ENCODE assay signal across 8 mouse cellular contexts in the genomic region with DNA sequence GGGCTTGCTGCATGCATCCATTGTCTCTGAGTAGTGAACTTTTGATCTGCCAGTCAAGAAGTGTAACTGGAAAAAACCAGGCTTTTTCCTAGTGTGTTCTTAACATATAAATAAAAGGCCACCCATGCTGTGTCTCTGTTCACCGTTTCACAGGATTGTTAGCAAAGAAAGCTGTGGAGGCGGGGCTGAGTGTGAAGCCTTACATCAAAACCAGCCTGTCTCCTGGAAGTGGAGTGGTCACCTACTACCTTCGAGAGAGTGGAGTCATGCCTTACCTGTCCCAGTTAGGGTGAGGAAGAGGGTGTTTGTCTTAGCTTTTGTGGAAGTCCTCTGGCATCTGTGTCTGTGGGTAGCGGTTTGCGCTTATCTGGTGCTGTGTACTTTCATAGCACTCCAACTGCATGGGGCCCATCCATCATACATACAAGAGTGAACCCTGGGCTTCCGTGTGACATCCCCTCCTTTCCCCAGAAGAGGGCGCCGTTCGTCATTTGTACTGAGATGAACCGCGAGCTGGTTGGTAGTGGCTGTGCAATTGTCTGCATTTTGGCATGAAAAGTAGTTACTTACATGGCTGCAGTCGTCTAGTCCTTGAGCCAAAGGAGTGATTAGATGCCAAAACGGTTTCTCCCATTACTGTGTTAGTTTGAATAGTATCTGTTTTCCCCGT. TPM values are rescaled to one million over a fixed set of nuclear protein-coding genes. Genes with fewer than 3 reads are reported as not detected.
DNase-seq lines count a peak whose midpoint lies in the region; ATAC-seq lines count a peak whose summit lies in the region.

No protein-coding gene starts in this region.

- intact Hi-C loops in left cerebral cortex, postnatal 4 days (cut with DNase I): no loop called here

- no peak overlapping the region for H3K4me3 ChIP-seq in midbrain, embryonic 13.5 days (replicated peaks)

- no peaks in the 10 kb centered on the region for H3K9me3 ChIP-seq in midbrain, embryonic 13.5 days

- H3K9ac ChIP-seq in midbrain, embryonic 13.5 days (replicated peaks): no peak overlapping the region

- H3K36me3 ChIP-seq in midbrain, embryonic 13.5 days: peaks cover 93% of the 10 kb centered on the region

- peak; percentile 44 for DNase-seq in gastrocnemius, adult 18-20 months (ENCODE audit: low spot score)
- DNase-seq in gastrocnemius, postnatal 25 days: no peak
- DNase-seq in cerebellum, adult 18-20 months: peak; percentile 47 to 54
- DNase-seq in forelimb bud, embryonic 11.5 days (ENCODE audit: low read depth, low spot score): peak; percentile 55
- DNase-seq in kidney, adult 11 months: peak; percentile 67
- DNase-seq in left cerebral cortex, postnatal 4 days: peak; percentile 66
- peak; percentile 32 to 68 for DNase-seq in spleen, adult 18-20 months

- WGBS in midbrain, embryonic 13.5 days: 41% methylated on average over 14 of the region's 14 CpGs

- no peaks in the 10 kb centered on the region for H3K4me1 ChIP-seq in midbrain, embryonic 13.5 days (replicated peaks)

- ATAC-seq in midbrain, embryonic 13.5 days: peak; percentile 55

- no peak overlapping the region for H3K4me2 ChIP-seq in midbrain, embryonic 13.5 days (replicated peaks)

- no peak overlapping the region for H3K27ac ChIP-seq in midbrain, embryonic 13.5 days

- H3K27me3 ChIP-seq in midbrain, embryonic 13.5 days: no peaks in the 10 kb centered on the region

RNA-seq across cellular contexts. Expression of gene Aco1, which starts 39.9 kb away (rescaled TPM):
- 10 to 100 TPM; 13.1 to 15.1 TPM for total RNA-seq in gastrocnemius, adult 18-20 months (2021)
- 10 to 100 TPM; 16.1 to 21.7 TPM for total RNA-seq in gastrocnemius, postnatal 25 days (2021)
- 10 to 100 TPM; 60.1 to 64.1 TPM for total RNA-seq in left cerebral cortex, postnatal 4 days (2021)
- 45.3 and 46.6 TPM in 2 replicates for polyA plus RNA-seq in midbrain, embryonic 13.5 days (2015; fragmentation: Nextera tagmentation; extraction: Ambion mirVana)

RNA-seq across cellular contexts. Expression of gene Ddx58, which starts 56.8 kb away (rescaled TPM):
- total RNA-seq in gastrocnemius, adult 18-20 months (2021): 1 to 10 TPM; 1.6 to 2.8 TPM
- 1 to 10 TPM; 2.1 to 3.5 TPM for total RNA-seq in gastrocnemius, postnatal 25 days (2021)
- 1 to 10 TPM; 3.3 to 4.0 TPM for total RNA-seq in left cerebral cortex, postnatal 4 days (2021)
- 3.0 and 3.1 TPM in 2 replicates for polyA plus RNA-seq in midbrain, embryonic 13.5 days (2015; fragmentation: Nextera tagmentation; extraction: Ambion mirVana)
